Mouse (Mus musculus) liver, postnatal 0 days (tissue): ENCODE data around the gene Bfsp2.

Experiments
- CTCF ChIP-seq: sonication (generic); IDR thresholded peaks from 2 replicates; pipeline ENCODE4 v1.5.1; 2016; ENCODE audit warnings: antibody characterized with exemption, low read depth
- EP300 ChIP-seq: IDR thresholded peaks from 2 replicates; pipeline ENCODE4 v1.6.1; 2016; ENCODE audit warnings: antibody characterized with exemption, low read depth, mild to moderate bottlenecking

DNA sequence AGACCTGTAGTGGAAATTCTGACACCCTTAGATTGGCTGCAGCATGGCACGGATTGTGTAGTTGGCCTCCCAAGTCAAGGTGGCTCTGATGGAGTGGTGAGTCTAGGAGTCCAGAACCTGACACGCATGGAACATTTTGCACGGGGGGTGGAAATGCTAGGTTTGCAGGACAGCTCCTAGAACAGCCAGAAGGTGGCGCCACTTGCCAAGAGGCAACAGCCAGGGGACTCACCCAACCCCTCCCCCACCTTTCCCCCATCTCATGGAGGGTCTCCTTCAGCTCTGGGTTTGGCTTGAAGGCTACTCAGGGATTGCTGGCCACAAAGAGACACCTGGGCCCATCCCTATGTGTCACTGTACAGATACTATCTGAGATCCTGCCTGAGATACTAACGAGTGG is 10.7 kb downstream of the Bfsp2 start:
- TF ChIP-seq EP300 (no peak), CTCF (peak; percentile 66)
